In the genomic region with DNA sequence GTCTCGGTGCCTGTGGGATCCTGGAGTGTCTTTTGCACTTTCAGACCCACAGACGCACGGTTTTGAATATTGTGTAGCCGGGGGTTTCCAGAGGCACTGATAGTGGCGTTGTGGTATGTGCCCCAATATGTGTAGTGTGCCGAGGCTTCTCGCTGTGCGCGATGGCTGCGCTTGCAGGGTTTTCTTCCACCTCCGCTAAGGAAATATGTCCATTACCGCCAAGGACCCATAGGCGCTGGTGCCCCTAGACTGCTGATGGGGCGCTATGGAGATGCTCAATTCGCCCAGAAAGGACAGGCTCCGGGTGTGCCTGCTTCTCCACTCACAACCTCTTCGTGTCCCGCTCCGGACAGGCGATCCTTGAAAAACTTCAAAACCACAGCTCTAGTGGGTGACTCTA, we compare ENCODE assay signal across 8 mouse cellular contexts. TPM values are rescaled to one million over a fixed set of nuclear protein-coding genes. Genes with fewer than 3 reads are reported as not detected.
DNase-seq lines count a peak whose midpoint lies in the region; ATAC-seq and TF ChIP-seq lines count a peak whose summit lies in the region.

No protein-coding gene starts in this region.

- no peak for ATAC-seq in lung, postnatal 0 days
- ATAC-seq in hindbrain, embryonic 12.5 days (ENCODE audit: low FRiP score), result 0 out of 2 replicates have a peak, but pooled peaks have one; percentile 9
- ATAC-seq in midbrain, postnatal 0 days (ENCODE audit: low FRiP score), result peak; percentile 24; the same call in 1 of the 2 replicates

- H3K4me1 ChIP-seq in lung, postnatal 0 days (ENCODE audit: insufficient read depth, low read depth, low read length), result no peaks in the 10 kb centered on the region
- H3K4me1 ChIP-seq in hindbrain, embryonic 12.5 days, result peaks cover 17% of the 10 kb centered on the region; the same call in 1 of the 2 replicates
- H3K4me1 ChIP-seq in midbrain, postnatal 0 days (ENCODE audit: insufficient read depth, low read length), result peaks cover 11% of the 10 kb centered on the region; the same call in 1 of the 2 replicates

- H3K36me3 ChIP-seq in lung, postnatal 0 days (ENCODE audit: insufficient read depth, low read length), result no peaks in the 10 kb centered on the region
- no peaks in the 10 kb centered on the region for H3K36me3 ChIP-seq in hindbrain, embryonic 12.5 days
- H3K36me3 ChIP-seq in midbrain, postnatal 0 days (ENCODE audit: insufficient read depth, low read length), result no peaks in the 10 kb centered on the region

- 0 out of 2 replicates have a peak, but pooled peaks cover 8% of the 10 kb centered on the region for H3K27me3 ChIP-seq in lung, postnatal 0 days (replicated peaks; ENCODE audit: insufficient read depth, low read length)
- H3K27me3 ChIP-seq in hindbrain, embryonic 12.5 days, result peaks cover 20% of the 10 kb centered on the region
- H3K27me3 ChIP-seq in midbrain, postnatal 0 days (ENCODE audit: insufficient read depth, low read length), result no peaks in the 10 kb centered on the region

- peak overlapping the region; percentile 89 for H3K4me2 ChIP-seq in lung, postnatal 0 days (replicated peaks; ENCODE audit: low read depth, low read length)
- H3K4me2 ChIP-seq in hindbrain, embryonic 12.5 days (replicated peaks), result peak overlapping the region; percentile 86
- peak overlapping the region; percentile 73 for H3K4me2 ChIP-seq in midbrain, postnatal 0 days (ENCODE audit: low read depth, low read length, poor library complexity, severe bottlenecking)

- intact Hi-C loops in left cerebral cortex, postnatal 14 days (cut with DNase I), result loop anchor here (5.0 to 10.0 kb wide), 2 partner anchors 366 to 1281 kb away; no protein-coding TSS in a partner anchor

- H3K9me3 ChIP-seq in lung, postnatal 0 days (ENCODE audit: low read length), result no peaks in the 10 kb centered on the region
- H3K9me3 ChIP-seq in hindbrain, embryonic 12.5 days (replicated peaks), result no peaks in the 10 kb centered on the region
- H3K9me3 ChIP-seq in midbrain, postnatal 0 days (ENCODE audit: low read length), result no peaks in the 10 kb centered on the region

- 1% methylated on average over 20 of the region's 20 CpGs for WGBS in lung, postnatal 0 days
- 1% methylated on average over 20 of the region's 20 CpGs for WGBS in hindbrain, embryonic 12.5 days
- WGBS in midbrain, postnatal 0 days, result 1% methylated on average over 20 of the region's 20 CpGs

- peak overlapping the region; percentile 64 for H3K4me3 ChIP-seq in lung, postnatal 0 days (ENCODE audit: low read depth, low read length)
- H3K4me3 ChIP-seq in hindbrain, embryonic 12.5 days, result peak overlapping the region; percentile 85
- peak overlapping the region; percentile 93 for H3K4me3 ChIP-seq in midbrain, postnatal 0 days (ENCODE audit: low read depth, low read length)

- no peak overlapping the region for H3K27ac ChIP-seq in lung, postnatal 0 days (ENCODE audit: low read length)
- peak overlapping the region; percentile 94 for H3K27ac ChIP-seq in hindbrain, embryonic 12.5 days
- peak overlapping the region; percentile 86 for H3K27ac ChIP-seq in midbrain, postnatal 0 days (ENCODE audit: low read depth, low read length)

- TF ChIP-seq CTCF in lung, postnatal 0 days (IDR thresholded peaks at IDR 0.05), result no peak; the same call in 1 of the 2 replicates
- peak; percentile 50 for TF ChIP-seq CTCF in midbrain, postnatal 0 days (IDR thresholded peaks at IDR 0.05)

- no peak for DNase-seq in lung, postnatal 0 days (ENCODE audit: low spot score)
- DNase-seq in lung, postnatal 10 days, result no peak
- DNase-seq in embryo, embryonic 9.5 days (ENCODE audit: extremely low spot score), result peak; percentile 53
- DNase-seq in left cerebral cortex, postnatal 14 days (ENCODE audit: low spot score in 2 of 2), result peak; percentile 19 to 39
- peak; percentile 65 for DNase-seq in midbrain, postnatal 0 days (ENCODE audit: low spot score)
- no peak for DNase-seq in spleen, adult 18-20 months
- no peak for DNase-seq in spleen, postnatal 4 days (ENCODE audit: low spot score in 2 of 2)

- no peak for TF ChIP-seq EP300 in lung, postnatal 0 days (IDR thresholded peaks at IDR 0.05)

- H3K9ac ChIP-seq in lung, postnatal 0 days (replicated peaks; ENCODE audit: low read depth), result no peak overlapping the region
- H3K9ac ChIP-seq in hindbrain, embryonic 12.5 days, result peak overlapping the region; percentile 89
- peak overlapping the region; percentile 81 for H3K9ac ChIP-seq in midbrain, postnatal 0 days (replicated peaks; ENCODE audit: low read length, poor library complexity, severe bottlenecking)

RNA-seq across cellular contexts. Expression of a gene that starts 1.0 kb away (rescaled TPM):
- polyA plus RNA-seq in lung, postnatal 0 days (2015; fragmentation: Nextera tagmentation; extraction: Ambion mirVana), result 6.5 and 7.0 TPM in 2 replicates
- polyA plus RNA-seq in hindbrain, embryonic 12.5 days (2016; fragmentation: Nextera tagmentation; extraction: Ambion mirVana), result 21.5 and 21.7 TPM in 2 replicates
- 10 to 100 TPM; 30.7 to 31.7 TPM for total RNA-seq in left cerebral cortex, postnatal 14 days (2021)
- total RNA-seq in midbrain, postnatal 0 days (2014; rRNA removed), result 40.2 and 44.4 TPM in 2 replicates
- polyA plus RNA-seq in midbrain, postnatal 0 days (2015; fragmentation: Nextera tagmentation; extraction: Ambion mirVana), result 7.5 and 10.4 TPM in 2 replicates

Comparison
In these comparisons a context has a peak if more than half of its experiments do, and no peak if none do; other contexts are left out.
1. DNase-seq: peak in embryo, embryonic 9.5 days (single experiment), left cerebral cortex, postnatal 14 days (2 of 2) and midbrain, postnatal 0 days (single experiment); none in lung, postnatal 0 days (single experiment), lung, postnatal 10 days (single experiment), spleen, adult 18-20 months (0 of 2) and spleen, postnatal 4 days (0 of 2).
2. Peak in every context shown above with its lines, with median percentiles within 50 percentile points of each other: H3K4me2 ChIP-seq and H3K4me3 ChIP-seq.